Mouse (Mus musculus): ENCODE measurements around the gene Skap1. TPM values are rescaled to one million over a fixed set of nuclear protein-coding genes. Genes with fewer than 3 reads are reported as not detected.
A peak's percentile ranks its signal among the peaks of the same experiment; 100 is the strongest.

Skap1 gene
- polyA plus RNA-seq, 1 experiment from 2014 or later = 1.1 TPM

GRCm38 (mm10) chr11:96755298-96755697 is 290.9 kb downstream of the Skap1 start:
- Histone ChIP-seq H3K36me3 (no peaks in the 10 kb centered on the region), H3K4me1 (no peaks in the 10 kb centered on the region), H3K9ac (no peak overlapping the region), H3K27me3 (replicated peaks) (peaks cover 12% of the 10 kb centered on the region), H3K4me3 (no peak overlapping the region), H3K4me2 (no peak overlapping the region), H3K27ac (replicated peaks) (no peak overlapping the region), H3K9me3 (no peaks in the 10 kb centered on the region)
- 95% methylated on average over 2 of the region's 2 CpGs for WGBS
- no peak for ATAC-seq (ENCODE audit: extremely low read depth, insufficient number of reproducible peaks, low FRiP score, low TSS enrichment)

- H3K4me3 ChIP-seq = no peak overlapping the region
- H3K36me3 ChIP-seq = no peaks in the 10 kb centered on the region
- no peaks in the 10 kb centered on the region for H3K4me1 ChIP-seq
- H3K27me3 ChIP-seq (replicated peaks) = peaks cover 8% of the 10 kb centered on the region; the same call in 1 of the 2 replicates
- H3K4me2 ChIP-seq = no peak overlapping the region
- no peaks in the 10 kb centered on the region for H3K9me3 ChIP-seq
- no peak overlapping the region for H3K27ac ChIP-seq (replicated peaks)
- WGBS = 51% methylated on average over 4 of the region's 4 CpGs
- no peak overlapping the region for H3K9ac ChIP-seq
- no peak for ATAC-seq (ENCODE audit: extremely low read depth, insufficient number of reproducible peaks, low FRiP score, low TSS enrichment)
Observed at GRCm38 (mm10) chr11:96757421-96757820, 293.0 kb downstream of the Skap1 start.

GRCm38 (mm10) chr11:96758402-96758801 is 294.0 kb downstream of the Skap1 start:
- Histone ChIP-seq H3K4me2 (no peak overlapping the region), H3K9ac (no peak overlapping the region), H3K9me3 (no peaks in the 10 kb centered on the region), H3K27me3 (replicated peaks) (peaks cover 8% of the 10 kb centered on the region; the same call in 1 of the 2 replicates), H3K27ac (replicated peaks) (no peak overlapping the region), H3K4me1 (no peaks in the 10 kb centered on the region), H3K4me3 (no peak overlapping the region), H3K36me3 (no peaks in the 10 kb centered on the region)
- no peak for ATAC-seq (ENCODE audit: extremely low read depth, insufficient number of reproducible peaks, low FRiP score, low TSS enrichment)
- WGBS = 64% methylated on average over 5 of the region's 5 CpGs

GRCm38 (mm10) chr11:96760042-96760441 is 295.6 kb downstream of the Skap1 start:
- H3K4me1 ChIP-seq = 0 out of 2 replicates have a peak, but pooled peaks cover 5% of the 10 kb centered on the region
- no peaks in the 10 kb centered on the region for H3K36me3 ChIP-seq
- H3K9ac ChIP-seq = no peak overlapping the region
- ATAC-seq (ENCODE audit: extremely low read depth, insufficient number of reproducible peaks, low FRiP score, low TSS enrichment) = no peak
- H3K27me3 ChIP-seq (replicated peaks) = peaks cover 8% of the 10 kb centered on the region; the same call in 1 of the 2 replicates
- no peak overlapping the region for H3K4me3 ChIP-seq
- H3K27ac ChIP-seq (replicated peaks) = no peak overlapping the region
- H3K9me3 ChIP-seq = no peaks in the 10 kb centered on the region
- WGBS = 41% methylated on average over 3 of the region's 3 CpGs
- no peak overlapping the region for H3K4me2 ChIP-seq

- no peaks in the 10 kb centered on the region for H3K36me3 ChIP-seq
- no peak overlapping the region for H3K9ac ChIP-seq
Observed at GRCm38 (mm10) chr11:96761984-96762383, 297.6 kb downstream of the Skap1 start.

GRCm38 (mm10) chr11:96762742-96763470 is 298.5 kb downstream of the Skap1 start:
- ATAC-seq (ENCODE audit: extremely low read depth, insufficient number of reproducible peaks, low FRiP score, low TSS enrichment) = no peak
- H3K27ac ChIP-seq (replicated peaks) = no peak overlapping the region
- H3K27me3 ChIP-seq (replicated peaks) = peaks cover 8% of the 10 kb centered on the region; the same call in 1 of the 2 replicates
- H3K4me2 ChIP-seq = no peak overlapping the region
- 0 out of 2 replicates have a peak, but pooled peaks cover 5% of the 10 kb centered on the region for H3K4me1 ChIP-seq
- H3K9me3 ChIP-seq = no peaks in the 10 kb centered on the region
- peaks cover 7% of the 10 kb centered on the region for H3K36me3 ChIP-seq
- H3K9ac ChIP-seq = no peak overlapping the region
- no peak overlapping the region for H3K4me3 ChIP-seq
- 68% methylated on average over 15 of the region's 15 CpGs for WGBS

More at GRCm38 (mm10) chr11:96761984-96762383, 297.6 kb downstream of the Skap1 start:
- Histone ChIP-seq H3K27me3 (replicated peaks) (peaks cover 8% of the 10 kb centered on the region; the same call in 1 of the 2 replicates), H3K4me2 (no peak overlapping the region), H3K4me3 (no peak overlapping the region), H3K27ac (replicated peaks) (no peak overlapping the region), H3K9me3 (no peaks in the 10 kb centered on the region), H3K4me1 (0 out of 2 replicates have a peak, but pooled peaks cover 5% of the 10 kb centered on the region)
- WGBS = 51% methylated on average over 7 of the region's 7 CpGs
- no peak for ATAC-seq (ENCODE audit: extremely low read depth, insufficient number of reproducible peaks, low FRiP score, low TSS enrichment)

- 40% methylated on average over 13 of the region's 13 CpGs for WGBS
- Histone ChIP-seq H3K4me3 (no peak overlapping the region), H3K4me1 (0 out of 2 replicates have a peak, but pooled peaks cover 5% of the 10 kb centered on the region), H3K9ac (peak overlapping the region; percentile 2; the same call in 1 of the 2 replicates), H3K36me3 (peaks cover 25% of the 10 kb centered on the region), H3K27me3 (replicated peaks) (peaks cover 2% of the 10 kb centered on the region; the same call in 1 of the 2 replicates), H3K9me3 (no peaks in the 10 kb centered on the region), H3K27ac (replicated peaks) (peak overlapping the region; percentile 62), H3K4me2 (no peak overlapping the region)
- no peak for ATAC-seq (ENCODE audit: extremely low read depth, insufficient number of reproducible peaks, low FRiP score, low TSS enrichment)
Observed at GRCm38 (mm10) chr11:96764511-96765350, 300.3 kb downstream of the Skap1 start.

GRCm38 (mm10) chr11:96765645-96766044 is 301.3 kb downstream of the Skap1 start:
- 0 out of 2 replicates have a peak, but pooled peaks cover 5% of the 10 kb centered on the region for H3K4me1 ChIP-seq
- no peaks in the 10 kb centered on the region for H3K27me3 ChIP-seq (replicated peaks)
- ATAC-seq (ENCODE audit: extremely low read depth, insufficient number of reproducible peaks, low FRiP score, low TSS enrichment) = no peak
- WGBS = 63% methylated on average over 7 of the region's 7 CpGs
- no peak overlapping the region for H3K9ac ChIP-seq
- peaks cover 34% of the 10 kb centered on the region for H3K36me3 ChIP-seq
- no peak overlapping the region for H3K4me3 ChIP-seq
- peak overlapping the region; percentile 53; the same call in 1 of the 2 replicates for H3K27ac ChIP-seq (replicated peaks)
- no peak overlapping the region for H3K4me2 ChIP-seq
- H3K9me3 ChIP-seq = no peaks in the 10 kb centered on the region

- Histone ChIP-seq H3K27me3 (replicated peaks) (no peaks in the 10 kb centered on the region), H3K4me1 (0 out of 2 replicates have a peak, but pooled peaks cover 5% of the 10 kb centered on the region), H3K36me3 (peaks cover 43% of the 10 kb centered on the region), H3K27ac (replicated peaks) (no peak overlapping the region), H3K9me3 (no peaks in the 10 kb centered on the region), H3K9ac (no peak overlapping the region), H3K4me2 (no peak overlapping the region), H3K4me3 (no peak overlapping the region)
- no peak for ATAC-seq (ENCODE audit: extremely low read depth, insufficient number of reproducible peaks, low FRiP score, low TSS enrichment)
- WGBS = 79% methylated on average over 12 of the region's 12 CpGs
Observed at GRCm38 (mm10) chr11:96766555-96766954, 302.2 kb downstream of the Skap1 start.

- H3K9me3 ChIP-seq = no peaks in the 10 kb centered on the region
- 52% methylated on average over 7 of the region's 7 CpGs for WGBS
Observed at GRCm38 (mm10) chr11:96767096-96767495, 302.7 kb downstream of the Skap1 start.

GRCm38 (mm10) chr11:96768240-96768639 is 303.8 kb downstream of the Skap1 start:
- no peak overlapping the region for H3K4me3 ChIP-seq
- H3K9ac ChIP-seq = no peak overlapping the region
- 50% methylated on average over 9 of the region's 9 CpGs for WGBS
- H3K4me2 ChIP-seq = no peak overlapping the region
- no peaks in the 10 kb centered on the region for H3K9me3 ChIP-seq
- H3K27ac ChIP-seq (replicated peaks) = 0 out of 2 replicates have a peak overlapping the region, but pooled peaks have one; percentile 4
- no peak for ATAC-seq (ENCODE audit: extremely low read depth, insufficient number of reproducible peaks, low FRiP score, low TSS enrichment)
- no peaks in the 10 kb centered on the region for H3K27me3 ChIP-seq (replicated peaks)
- H3K4me1 ChIP-seq = 0 out of 2 replicates have a peak, but pooled peaks cover 5% of the 10 kb centered on the region
- H3K36me3 ChIP-seq = peaks cover 60% of the 10 kb centered on the region

More at GRCm38 (mm10) chr11:96767096-96767495, 302.7 kb downstream of the Skap1 start:
- H3K4me2 ChIP-seq = no peak overlapping the region
- no peak overlapping the region for H3K27ac ChIP-seq (replicated peaks)
- H3K4me3 ChIP-seq = no peak overlapping the region
- 0 out of 2 replicates have a peak, but pooled peaks cover 5% of the 10 kb centered on the region for H3K4me1 ChIP-seq
- H3K36me3 ChIP-seq = peaks cover 48% of the 10 kb centered on the region
- no peak overlapping the region for H3K9ac ChIP-seq
- ATAC-seq (ENCODE audit: extremely low read depth, insufficient number of reproducible peaks, low FRiP score, low TSS enrichment) = no peak
- H3K27me3 ChIP-seq (replicated peaks) = no peaks in the 10 kb centered on the region

All from heart, embryonic 13.5 days (tissue).